Mouse (Mus musculus): Measurements from ENCODE around the gene Naa40.
A peak's percentile ranks its signal among the peaks of the same experiment; 100 is the strongest.

Gene Naa40

DNA sequence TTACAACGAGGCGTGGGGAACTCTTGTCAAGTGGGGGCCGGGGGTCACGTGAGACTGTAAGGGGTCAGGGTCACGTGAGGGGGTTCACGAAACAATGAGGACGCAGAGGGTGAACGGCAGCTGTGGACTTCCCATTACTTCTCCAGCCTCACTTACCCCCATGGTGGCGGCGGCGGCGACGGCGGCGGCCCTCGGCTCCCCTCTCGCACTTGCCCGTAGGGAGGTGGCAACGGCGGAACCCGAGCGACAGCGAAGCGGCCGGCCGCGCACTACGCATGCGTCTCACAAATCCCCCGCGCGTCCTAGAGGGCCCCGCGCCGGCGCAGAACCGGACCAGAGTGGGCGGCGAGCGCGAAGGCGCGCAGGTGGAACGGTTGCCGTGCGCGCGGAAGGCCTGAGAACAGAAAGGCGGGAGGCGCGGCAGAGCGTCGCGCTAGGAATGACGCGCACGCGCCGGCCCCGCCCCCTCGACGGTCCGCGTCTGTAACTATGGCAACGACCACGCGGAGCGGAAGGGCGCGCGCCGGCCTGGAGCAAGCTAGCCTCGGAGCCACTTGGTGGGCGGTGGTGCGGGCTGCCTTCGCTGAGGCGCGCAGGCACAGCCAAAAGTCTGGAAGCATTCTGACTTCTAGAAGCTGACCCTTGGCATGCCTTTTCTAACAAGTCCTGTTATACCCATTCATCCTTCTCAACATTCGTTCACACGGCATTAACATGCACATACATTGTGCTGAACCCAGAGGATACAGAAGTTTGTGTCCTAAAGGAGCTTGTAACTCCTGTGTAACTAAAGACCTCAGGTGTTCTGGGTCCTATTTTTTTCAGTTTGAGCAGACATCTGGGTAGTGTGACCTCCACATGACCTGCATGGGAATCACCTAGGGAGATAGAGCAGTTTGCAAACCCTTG is at the start of gene Naa40:
TSS of gene Naa40 (minus strand) at position 402 of the 909 bp plus-strand sequence.
- peak; percentile 95 for DNase-seq (ENCODE audit: extremely low spot score, low spot score)

- no peak for DNase-seq (ENCODE audit: extremely low spot score, low spot score)
Measured at GRCm38 (mm10) chr19:7289767-7290166, 48.8 kb upstream of the Naa40 start.

DNA sequence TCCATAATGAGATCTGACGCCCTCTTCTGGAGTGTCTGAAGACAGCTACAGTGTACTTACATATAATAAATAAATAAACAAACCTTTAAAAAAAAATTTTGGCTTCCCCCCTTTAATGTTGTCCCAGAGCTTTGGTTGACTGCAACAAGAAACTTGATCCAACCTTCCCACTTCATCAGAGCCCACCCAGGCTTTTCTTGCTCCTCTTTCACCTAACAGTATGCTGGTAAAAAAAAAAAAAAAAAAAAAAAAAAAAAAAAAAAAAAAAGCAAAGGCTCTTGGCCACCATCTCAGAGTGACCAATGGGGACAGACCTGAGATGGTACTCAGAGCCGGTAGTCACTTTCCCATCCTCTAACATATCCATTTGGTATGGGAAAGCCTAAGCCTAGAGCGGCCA is 47.3 kb upstream of the Naa40 start:
- no peak for DNase-seq (ENCODE audit: extremely low spot score, low spot score)

DNA sequence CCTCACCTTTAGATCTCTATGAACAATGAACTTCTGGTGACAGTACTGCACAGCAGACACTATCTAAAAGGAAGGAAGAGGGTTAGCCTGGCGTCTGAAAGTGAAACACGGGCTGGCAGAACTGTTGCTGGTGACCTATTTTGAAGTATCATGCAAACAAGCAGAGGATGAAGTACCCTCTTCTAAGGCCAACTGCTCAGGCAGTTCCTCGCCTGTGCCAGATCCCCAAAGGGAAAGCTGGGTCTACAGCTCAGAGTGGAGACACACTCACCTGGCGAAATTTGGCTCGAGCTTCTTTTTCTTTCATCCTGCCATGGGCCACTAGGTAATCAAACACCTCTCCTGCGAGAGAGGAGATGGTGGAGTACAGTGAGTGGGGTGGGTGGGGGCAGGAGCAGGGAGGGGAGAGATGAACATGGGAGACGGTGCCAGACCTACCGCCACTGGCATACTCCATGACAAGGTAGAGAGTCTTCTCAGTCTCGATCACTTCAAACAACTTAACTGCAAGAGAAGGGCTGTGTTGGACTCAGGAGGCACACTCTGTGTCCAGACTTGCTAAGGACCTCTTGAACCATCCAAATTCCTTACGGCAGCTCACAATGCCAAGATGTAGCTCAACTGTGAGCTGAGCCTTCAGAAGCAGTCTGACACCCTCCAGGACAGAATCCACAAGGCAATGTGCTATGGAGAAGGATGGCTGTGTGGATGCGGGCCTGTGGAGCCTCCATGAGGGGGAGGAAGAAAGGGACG is 45.8 kb upstream of the Naa40 start:
- no peak for DNase-seq (ENCODE audit: extremely low spot score, low spot score)

- no peak for DNase-seq (ENCODE audit: extremely low spot score, low spot score)
Measured at GRCm38 (mm10) chr19:7280557-7281330, 39.8 kb upstream of the Naa40 start.

- DNase-seq (ENCODE audit: extremely low spot score, low spot score), result peak; percentile 49
Measured at GRCm38 (mm10) chr19:7279114-7279513, 38.1 kb upstream of the Naa40 start.

DNA sequence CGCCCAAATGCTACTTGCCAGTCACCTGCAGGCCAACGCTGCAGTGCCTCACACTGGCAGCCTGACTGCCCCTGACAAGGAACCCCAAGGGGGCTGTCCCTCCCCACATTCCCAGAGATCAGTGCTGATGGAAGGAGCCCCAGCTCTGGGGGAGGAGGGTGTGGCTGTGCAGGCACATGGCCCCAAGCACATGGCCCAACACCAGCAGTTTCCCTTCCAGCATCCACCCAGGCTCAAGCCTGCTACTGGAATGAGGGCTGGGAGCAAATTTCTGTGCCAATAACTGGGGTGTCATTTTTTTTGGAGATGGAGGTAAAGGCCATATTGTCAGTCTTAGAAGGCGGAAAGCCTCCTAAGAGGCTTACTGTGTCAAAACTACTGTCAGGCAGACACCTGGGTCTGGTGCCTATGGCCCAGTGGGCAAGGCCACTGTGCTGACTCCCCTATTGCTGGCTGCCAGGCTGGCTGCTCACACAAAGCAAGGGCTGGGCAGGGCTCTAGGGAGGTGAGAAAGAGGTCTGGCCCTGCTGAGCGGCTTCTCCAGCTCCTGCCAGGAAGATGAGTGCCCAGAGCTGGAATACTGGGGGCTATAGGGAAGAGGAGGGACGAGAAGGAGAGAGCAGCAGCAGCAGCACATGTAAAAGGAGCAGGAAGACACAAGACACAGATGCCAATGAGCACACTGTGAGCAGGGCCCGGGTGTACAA is 37.4 kb upstream of the Naa40 start:
- no peak for DNase-seq (ENCODE audit: extremely low spot score, low spot score)

DNA sequence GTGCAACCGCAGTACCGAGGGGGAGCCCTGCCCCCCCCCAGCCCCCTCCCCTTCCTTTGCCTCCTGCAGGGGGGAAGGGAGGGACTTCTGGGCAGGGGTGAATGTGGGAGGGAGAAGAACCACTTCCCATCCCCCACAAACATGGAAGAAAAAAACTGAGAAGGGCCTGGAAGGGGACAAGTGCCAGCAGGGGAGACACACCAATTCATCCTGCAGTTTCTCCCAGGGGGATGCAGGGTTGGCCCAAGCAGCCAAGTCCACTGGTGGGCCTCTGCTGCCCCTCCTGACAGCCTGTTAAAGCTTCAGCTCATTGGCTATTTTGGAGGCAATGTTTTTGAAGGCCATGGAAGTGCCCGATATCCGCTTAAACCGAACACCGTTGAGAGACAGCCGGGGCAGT is 35.8 kb upstream of the Naa40 start:
- no peak for DNase-seq (ENCODE audit: extremely low spot score, low spot score)

- peak; percentile 38 for DNase-seq (ENCODE audit: extremely low spot score, low spot score)
Measured at GRCm38 (mm10) chr19:7276053-7276659, 35.2 kb upstream of the Naa40 start.

DNA sequence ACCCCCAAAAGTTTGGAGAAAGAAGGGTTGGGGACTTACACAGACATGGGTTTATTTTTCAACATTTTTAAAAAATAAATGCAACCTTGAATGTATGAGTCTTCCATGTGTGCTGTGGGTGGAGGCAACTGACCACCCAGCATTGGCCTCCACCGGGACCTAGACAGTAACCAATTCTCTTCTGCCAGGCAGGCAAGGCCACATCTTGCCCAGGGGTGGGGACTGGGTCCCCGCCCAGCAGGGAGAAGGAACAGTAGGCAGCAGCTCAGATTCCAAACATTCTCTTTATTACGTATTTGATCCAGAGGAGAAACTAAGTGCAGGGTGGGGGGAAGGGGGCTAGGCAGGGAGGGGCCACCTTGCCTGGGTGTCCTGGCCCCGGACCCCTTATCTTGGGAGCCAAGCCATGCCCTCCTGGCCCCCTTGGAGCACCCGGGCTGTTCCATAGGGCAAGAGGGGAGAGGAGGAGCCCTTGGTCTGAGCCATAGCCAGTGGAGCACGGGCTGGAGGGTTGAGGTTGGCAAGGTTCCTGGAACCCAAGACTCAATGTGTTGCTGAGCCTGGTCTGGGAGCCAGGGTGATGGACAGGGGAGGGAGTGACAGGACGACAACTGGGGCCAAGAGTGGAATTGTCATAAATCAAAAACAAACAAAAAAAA is 34.3 kb upstream of the Naa40 start:
- DNase-seq (ENCODE audit: extremely low spot score, low spot score), result no peak

GRCm38 (mm10) chr19:7274326-7274990 is 33.5 kb upstream of the Naa40 start:
- no peak for DNase-seq (ENCODE audit: extremely low spot score, low spot score)

GRCm38 (mm10) chr19:7273486-7273885 is 32.5 kb upstream of the Naa40 start:
- DNase-seq (ENCODE audit: extremely low spot score, low spot score), result no peak

- peak; percentile 33 for DNase-seq (ENCODE audit: extremely low spot score, low spot score)
Measured at GRCm38 (mm10) chr19:7269290-7270044, 28.5 kb upstream of the Naa40 start.

DNA sequence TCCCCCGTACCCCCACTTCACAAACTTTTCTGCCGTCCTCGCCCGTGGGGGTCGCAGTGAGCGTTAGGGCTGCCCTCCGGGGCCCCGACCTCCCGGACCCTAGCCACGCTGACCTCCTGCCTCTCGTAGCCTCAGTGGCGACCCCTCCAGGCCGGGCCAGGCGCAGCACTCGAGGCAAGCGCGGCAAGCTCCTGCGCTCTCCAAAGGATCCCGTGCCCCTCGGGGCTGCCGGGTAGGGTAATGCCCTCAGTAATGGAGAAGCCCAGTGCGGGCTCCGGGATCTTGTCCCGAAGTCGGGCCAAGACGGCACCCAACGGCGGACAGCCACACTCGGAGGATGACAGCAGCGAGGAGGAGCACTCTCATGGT is 27.7 kb upstream of the Naa40 start:
- DNase-seq (ENCODE audit: extremely low spot score, low spot score), result peak; percentile 94

DNA sequence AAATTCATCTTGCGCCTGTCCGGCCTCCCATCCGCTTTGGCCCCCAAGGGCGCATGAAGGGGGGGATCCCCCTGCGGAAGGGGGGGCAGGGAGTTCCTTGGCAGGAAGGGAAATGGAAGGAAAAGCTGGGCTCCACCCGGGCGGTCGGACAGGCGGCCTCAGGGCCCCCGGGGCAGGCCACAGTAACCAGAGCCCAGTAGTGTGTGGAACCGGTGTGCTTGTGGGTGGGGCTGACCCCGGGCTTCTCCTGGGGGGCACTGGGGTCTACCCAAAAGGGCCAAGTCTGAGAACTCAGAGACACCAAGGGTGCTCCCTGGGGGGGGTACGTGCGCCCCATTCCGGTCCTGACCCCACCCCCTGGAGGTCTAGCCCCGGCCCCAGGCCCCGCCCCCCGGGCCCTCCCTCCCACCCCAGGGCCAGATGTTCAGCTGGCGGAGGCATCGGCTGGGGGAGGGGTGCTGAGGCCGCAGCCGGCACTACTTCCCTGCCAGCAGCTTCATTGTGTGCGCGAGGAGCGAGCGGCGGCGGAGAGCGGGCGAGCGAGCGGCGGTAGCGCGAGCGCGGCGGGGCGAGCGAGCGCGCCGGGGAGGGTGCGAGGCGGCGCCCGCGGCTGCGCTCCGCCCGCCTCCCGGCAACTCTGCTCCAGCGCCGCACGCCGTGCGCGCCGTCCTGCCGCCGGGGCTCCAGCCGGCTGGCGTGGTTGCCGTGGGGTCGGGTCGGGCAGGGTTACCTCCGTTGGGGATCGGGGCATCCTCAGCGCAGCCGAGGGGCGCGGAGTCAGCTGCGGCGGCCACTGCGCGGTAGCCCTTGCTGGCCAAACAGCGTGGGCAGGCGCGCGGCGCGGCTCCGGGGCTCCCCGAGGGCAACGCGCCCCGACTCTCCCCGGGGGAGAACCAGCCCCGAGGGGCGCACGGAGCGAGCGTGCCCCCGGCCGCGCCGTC is 27.1 kb upstream of the Naa40 start:
- peak; percentile 96 for DNase-seq (ENCODE audit: extremely low spot score, low spot score)

GRCm38 (mm10) chr19:7267091-7267741 is 26.2 kb upstream of the Naa40 start, which contains the start of gene Rcor2:
Rcor2 (plus strand) TSS chr19:7267325.
- peak; percentile 84 for DNase-seq (ENCODE audit: extremely low spot score, low spot score)

DNA sequence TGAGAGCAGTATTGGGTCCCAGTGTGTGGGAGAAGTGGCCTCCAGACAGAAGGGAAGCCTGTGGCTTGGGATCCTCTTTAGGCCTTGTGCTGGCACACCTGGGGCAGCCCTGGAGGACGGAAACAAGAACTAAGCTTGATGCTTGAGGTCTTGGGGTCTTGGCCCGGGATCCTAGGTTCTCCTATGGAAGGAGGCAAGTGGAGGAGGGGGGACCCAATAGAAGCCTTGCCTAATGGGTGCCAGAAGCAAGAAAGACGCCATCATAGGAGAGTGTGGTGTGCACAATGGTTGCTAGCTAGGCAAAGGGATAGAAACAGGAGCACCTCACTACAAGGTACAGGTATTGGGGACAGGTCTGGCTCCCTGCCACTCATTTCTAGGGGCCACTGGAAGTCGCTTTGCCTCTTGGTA is 25.4 kb upstream of the Naa40 start:
- peak; percentile 55 for DNase-seq (ENCODE audit: extremely low spot score, low spot score)
